Mouse (Mus musculus) layer of hippocampus, adult 9-11 months (tissue): ENCODE data around the gene Treml1.

ENCODE experiments used
- DNase-seq: peaks from one replicate; pipeline ENCODE4 v3.0.0; 2022

The Treml1 gene

DNA sequence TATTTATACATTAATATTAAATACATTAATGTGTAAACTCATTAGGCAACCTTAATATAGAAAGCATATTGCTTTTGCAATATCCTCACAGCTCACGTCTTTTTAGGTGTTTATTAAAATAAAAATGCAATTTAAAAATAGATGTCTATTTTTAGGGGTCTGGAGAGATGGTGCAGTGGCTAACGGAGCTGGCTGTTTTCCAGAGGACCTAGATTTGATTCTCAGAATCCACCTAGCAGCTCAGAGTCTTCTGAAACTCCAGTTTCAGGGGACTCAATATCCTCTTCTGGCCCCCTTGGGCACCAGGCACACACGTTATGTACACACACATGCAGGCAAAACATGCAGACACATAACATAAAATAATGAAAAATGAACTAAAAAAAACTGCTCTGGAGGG lies 2.6 kb downstream of the Treml1 start:
- no peak for DNase-seq

DNA sequence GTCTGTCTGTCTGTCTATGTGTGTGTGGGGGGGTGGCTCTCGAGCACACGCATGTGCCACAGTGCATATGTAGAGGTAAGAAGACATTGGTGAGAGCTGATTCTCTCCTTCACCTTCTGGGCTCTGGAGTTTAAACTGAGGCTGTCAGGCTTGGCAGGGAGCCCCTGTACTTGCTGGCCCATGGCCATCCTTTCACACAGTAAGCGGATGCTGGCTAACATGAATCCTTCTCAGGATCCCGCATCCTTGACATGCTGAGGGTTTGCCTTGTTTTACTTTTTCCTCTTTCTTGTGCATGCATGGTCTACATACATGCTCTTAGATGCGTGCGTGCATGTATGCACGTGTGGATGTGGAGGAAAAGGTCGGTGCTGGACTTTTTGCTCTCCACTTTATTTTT lies 3.2 kb downstream of the Treml1 start:
- peak; percentile 18 for DNase-seq

DNA sequence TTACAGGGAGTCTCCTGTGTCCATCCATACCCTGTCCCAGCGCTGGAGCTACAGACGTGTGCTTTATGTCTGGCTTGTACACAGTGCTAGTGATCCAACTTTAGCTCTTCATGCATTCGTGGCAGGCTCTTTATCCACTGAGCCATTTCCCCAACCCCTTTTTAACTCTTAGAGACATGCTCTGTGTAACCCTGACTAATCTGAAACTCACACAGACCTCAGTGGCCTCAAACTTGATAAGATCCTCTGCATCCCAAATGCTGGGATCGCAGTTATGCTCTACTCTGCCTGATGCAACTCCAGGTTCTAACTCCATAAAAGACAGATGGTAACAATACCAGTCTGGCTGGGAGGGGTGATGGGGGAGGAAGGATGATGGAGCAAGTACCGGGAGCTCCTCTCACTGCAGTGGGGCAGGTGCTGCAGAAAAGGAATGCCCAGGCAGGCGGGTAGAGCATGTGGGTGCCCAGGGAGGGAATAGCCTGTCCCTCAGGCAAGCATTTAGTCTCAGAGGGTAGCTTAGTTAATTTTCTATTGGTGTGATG lies 3.8 kb downstream of the Treml1 start:
- DNase-seq, result no peak

DNA sequence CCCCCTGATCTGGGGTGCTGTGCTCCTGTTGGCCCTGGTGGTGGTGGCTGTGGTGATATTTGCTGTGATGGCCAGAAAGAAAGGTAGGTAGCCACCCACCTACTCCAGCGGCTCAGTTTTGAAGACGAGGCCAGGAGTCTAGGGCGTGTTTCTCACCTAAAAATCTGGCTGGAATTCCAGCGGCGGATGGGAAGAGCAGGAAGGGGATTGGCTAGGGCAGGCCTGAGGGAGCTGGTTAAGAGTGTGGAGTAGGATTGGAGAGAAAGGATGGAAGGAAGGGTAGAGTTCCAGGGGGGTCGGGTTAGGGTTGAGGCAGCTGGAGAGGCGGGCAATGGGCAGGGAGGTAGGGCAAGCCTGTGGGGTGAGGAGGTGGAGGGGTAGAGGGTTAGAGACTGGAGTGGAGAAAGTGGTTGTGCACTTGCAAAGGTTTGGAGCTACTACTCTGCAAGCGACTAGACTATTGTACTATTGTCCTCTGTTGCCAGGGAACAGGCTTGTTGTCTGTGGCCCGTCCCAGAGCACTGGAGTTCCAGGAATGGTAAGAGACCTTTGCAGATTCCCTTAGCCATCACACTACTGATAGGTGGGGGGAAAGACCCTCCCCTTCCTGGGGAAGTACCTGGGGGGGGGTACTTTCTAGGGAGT lies 5.9 kb downstream of the Treml1 start:
- no peak for DNase-seq

DNA sequence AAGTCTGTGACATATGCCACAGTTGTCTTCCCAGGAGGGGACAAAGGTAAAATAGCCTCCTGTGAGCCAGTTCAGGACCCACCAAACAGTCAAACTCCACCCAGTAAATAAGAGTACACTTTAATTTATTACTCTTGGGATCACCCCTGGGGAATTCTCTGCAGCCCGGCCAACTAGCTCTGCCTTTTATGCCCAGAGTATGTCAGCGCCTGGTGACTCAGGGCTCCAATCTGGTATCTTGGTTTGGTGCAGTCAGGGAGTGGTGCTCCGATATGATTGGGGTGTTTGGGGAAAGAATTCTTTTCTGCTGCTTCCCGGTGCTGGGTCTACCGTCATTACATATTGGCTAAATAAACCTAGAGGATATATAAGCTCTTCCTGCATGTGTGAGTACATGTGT lies 7.1 kb downstream of the Treml1 start:
- DNase-seq, result no peak

DNA sequence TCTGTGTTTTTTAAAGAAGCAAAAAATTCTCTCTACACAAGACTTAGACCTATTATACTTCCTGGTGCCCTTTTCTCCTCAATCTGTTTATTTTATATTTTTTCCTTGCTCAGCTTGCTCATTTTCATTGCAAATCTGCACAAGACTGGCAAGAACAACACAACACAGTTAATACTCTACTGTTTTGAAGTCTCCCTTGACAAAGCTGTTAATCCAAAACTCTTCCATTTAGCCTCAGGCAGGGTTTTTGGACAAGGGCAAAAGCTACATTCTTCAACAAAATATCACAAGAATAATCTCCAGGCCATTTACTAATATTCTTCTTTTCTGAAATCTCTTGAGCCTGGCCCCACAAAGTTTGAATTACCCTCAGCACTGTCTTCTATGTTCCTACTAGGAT lies 11.9 kb downstream of the Treml1 start:
- no peak for DNase-seq

DNA sequence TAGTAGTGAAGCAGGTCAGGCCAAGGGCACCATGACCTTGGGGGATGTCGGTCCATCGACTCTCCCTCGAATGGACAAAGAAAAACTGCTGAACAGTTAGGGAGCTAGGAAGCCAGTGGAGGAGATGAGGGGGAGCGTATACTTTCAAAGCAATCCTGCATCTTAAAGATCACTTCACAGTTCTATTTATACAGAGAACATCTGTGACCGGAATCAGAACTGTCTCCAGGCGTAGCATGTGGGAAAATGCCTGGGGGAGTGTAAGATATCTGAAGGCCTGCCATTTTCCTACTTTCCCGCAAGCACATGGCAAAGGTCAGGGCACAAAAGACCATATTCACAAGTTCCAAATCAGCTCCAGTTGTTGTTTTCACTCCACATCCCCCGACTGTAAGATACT lies 13.3 kb downstream of the Treml1 start:
- DNase-seq, result peak; percentile 38

DNA sequence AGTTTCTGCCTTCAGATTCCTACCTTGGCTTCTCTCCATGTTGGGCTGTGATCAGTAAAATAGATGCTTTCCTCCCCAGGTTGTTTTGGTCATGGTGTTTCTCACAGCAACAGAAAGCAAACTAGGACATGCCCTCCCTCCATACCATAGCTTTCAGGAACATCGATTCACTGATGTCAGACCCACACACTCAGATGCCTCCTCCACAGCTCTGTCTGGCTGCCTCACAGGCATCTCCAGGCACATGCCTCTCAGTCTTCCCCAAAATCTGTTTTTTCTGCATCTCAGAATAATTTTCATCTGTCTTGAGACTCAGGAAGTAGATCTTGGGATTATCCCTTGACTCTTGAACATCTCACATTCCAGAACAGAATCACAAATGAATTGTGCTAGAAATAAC lies 16.4 kb downstream of the Treml1 start:
- DNase-seq, result no peak

DNA sequence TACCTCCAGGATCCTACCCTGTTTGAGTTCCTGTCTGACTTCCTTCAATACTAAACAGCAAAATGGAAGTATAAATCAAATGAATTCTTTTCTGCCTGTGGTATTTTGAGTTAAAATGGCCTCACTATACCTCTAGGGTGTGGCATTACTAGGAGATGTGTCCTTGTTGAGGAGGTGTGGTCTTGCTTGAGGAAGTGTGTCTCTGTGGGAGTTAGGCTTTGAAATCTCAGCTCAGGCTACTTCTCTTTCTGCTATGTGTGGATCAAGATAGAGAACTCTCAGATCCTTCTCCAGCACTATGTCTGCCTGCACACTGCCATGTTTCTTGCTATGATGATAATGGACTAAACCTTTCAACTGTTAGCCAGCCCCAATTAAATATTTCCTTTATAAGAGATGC lies 19.3 kb downstream of the Treml1 start:
- DNase-seq, result no peak

DNA sequence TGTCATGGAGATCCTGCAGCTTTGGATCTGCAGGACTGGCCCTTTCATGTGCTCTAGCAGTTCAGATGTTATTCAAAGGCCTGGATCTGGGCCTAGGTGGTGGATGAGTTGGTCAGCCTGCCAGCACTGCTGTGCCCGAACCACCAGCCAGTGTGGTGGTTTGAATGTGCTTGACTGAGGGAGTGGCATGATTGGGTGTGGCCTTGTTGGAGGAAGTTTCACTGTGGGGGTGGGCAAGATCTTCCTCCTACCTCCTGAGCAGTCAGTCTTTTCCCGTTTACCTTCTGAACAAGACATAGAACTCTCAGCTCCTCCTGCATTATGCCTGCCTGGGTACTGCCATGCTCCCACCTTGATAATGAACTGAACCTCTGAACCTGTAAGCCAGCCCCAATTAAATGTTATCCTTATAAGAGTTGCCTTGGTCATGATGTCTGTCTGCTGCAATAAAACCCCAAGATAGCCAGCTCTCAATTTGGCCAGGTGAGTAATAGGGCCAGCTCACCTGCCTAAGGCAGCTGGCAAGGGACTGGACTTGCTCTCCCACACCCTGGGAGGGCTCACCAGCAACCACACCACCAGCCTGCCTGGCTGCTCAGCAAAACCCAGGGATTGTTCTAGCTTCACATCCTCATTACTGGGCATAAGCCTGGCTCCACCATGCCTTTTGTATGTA lies 26.2 kb downstream of the Treml1 start:
- no peak for DNase-seq

DNA sequence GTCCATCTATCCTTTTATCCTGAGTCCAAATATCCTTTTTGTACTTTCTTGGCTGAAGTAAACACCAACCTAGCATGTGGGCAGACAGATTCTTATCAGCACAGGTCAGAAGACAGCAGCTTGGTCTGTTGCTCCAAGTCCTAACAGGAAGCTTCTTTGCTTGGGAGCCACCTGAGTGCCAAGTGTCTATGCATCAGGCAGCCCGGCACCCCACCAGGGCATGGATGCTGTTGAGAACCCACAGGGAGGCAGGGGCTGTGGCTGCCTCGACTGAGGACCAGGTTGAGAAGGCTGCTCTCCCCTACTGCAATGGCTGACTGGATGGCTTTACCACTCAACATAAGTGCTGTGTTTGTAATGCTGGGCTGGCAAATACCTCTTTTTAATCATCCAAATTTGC lies 28.9 kb downstream of the Treml1 start:
- no peak for DNase-seq

DNA sequence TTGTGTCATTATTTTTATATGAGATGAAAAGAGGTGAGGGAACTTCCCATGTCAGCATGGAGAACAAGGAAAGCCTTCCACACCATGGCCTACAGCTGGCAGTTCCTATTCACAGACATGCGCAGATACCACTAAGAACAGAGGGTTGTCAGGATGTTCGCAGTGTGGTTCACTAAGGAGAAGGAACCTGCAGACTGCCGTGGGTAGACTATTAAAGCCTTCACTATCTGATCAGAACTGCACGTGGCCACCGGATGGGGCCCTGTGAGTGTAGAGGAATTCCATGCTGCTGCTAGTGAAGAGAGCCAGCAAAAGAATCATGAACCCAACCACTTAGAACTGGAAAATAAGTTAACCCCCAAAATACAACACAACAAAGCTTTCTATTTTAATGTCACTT lies 29.7 kb downstream of the Treml1 start:
- no peak for DNase-seq

DNA sequence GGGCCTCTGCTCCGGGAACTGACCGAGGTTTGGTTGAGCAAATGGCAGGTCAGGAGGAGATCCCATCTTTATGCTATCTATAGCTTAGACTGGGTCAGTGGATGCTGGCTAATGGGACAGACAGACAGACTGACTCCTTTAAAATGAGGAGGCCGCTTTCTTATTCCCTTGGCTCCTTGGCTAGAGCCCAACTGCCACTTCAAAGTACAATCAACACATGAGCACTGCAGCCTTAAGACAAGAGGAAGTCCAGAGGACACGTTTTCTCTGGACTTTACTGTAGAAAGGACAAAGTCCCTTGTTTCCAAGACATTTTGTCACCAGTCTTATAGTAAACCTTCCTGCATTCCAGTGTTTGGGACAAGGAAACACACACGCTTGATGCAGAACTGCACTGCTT lies 31.7 kb downstream of the Treml1 start:
- DNase-seq, result no peak

DNA sequence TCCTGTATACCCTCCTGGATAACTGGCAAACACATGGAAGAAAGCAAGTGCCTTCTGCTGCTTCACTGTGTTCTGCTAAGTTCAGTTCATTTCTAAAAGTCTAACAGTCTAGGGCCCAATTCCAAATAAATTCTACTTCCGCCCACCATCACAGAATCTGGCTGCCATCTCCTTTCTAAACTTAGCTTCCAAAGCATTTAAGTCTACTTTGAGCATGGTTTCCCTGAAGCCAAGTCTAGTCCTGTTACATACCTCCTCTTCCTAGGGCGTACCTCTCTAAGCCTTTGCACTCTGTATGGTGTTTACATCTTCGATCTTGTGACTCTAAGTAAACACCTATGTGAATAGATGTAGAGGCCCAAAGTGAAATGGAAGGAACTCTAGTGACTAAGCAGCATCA lies 32.9 kb downstream of the Treml1 start:
- peak; percentile 62 for DNase-seq

DNA sequence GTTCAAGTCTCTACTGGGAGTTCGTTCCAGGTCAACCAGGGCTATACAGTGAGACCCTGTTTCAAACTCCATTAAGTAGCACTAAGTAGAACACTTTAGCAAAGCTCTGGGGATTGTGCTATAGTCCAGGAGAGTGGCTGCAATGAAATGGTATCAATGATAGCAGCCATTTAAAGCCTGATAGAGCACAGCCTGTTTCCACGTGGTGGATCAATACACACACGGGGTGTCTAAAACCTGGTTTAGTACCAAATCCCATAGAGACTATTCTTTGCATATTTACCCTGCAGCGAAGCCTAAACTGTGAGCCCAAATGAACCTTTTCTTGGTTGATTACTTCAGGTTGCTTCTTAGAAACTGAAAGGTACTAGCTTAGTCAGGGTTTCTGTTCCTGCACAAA lies 42.0 kb downstream of the Treml1 start:
- no peak for DNase-seq

DNA sequence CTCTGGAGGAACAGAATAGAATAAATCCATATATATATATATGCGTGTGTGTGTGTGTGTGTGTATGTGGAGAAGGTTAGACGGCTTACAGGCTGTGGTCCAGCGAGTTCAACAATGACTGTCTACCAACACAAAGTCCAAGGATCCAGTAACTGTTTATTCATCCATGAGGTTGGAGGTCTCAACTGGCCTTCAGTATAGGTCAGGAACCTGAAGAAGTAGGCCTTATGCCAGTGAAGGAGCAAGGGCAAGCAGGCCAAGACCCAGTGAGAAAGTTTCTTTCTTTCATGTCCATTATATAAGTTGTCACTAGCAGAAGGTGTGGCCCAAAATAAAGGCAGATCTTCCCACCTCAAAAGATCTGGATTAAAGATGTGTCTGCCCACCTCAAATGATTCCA lies 43.0 kb downstream of the Treml1 start:
- no peak for DNase-seq

DNA sequence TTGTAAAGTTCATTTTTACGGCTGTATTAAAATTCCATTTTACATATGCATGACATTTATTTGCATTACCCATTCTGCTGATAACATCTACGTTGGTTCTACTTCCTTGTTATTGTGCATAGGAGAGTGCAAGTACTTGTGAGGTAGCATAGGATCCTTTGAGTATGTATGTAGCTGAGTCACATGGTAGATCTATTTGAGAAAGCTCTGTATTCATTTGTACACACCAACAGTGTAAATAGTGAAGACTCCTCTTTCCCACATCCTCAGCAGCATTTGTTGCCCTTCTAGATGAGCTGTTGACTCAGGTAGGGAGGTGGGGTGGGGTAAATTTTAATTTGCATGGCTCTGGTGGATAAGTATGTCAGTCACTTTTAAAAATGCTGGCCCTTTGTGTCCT lies 44.1 kb downstream of the Treml1 start:
- DNase-seq, result no peak

DNA sequence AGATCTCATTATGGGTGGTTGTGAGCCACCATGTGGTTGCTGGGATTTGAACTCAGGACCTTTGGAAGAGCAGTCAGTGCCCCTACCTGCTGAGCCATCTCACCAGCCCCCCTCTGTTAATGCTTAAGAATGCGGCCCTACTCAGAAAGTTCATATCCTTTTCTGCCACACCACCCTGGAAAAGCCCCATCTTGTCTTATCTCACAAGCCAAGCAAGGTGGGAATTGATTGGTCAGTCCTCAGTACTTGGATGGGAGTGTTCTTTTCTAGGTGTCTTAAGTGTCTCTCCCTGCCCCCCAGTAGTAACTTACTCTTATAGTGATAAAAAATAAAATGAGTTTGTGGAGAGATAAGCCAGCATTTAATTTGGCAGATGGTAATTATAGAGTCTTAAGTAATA lies 45.0 kb downstream of the Treml1 start:
- no peak for DNase-seq

DNA sequence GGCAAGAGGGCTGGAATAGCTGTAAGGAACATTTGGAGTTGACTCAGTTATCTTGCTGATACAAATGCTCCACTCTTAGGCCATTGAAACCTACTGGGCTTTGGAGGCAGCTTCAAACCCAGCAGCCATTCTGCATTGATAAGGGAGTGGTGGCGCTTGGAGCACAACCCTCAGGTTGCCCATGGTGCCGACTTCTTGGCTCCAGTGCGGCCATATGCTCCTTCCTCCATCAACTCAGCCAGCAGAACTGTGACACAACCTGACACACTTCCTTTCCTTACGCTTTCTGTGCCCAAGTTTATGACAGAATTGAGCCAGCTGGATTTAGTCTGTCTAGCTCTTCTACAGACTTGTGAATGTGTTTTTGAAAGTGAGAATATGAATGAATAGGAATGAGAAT lies 47.4 kb downstream of the Treml1 start:
- no peak for DNase-seq

DNA sequence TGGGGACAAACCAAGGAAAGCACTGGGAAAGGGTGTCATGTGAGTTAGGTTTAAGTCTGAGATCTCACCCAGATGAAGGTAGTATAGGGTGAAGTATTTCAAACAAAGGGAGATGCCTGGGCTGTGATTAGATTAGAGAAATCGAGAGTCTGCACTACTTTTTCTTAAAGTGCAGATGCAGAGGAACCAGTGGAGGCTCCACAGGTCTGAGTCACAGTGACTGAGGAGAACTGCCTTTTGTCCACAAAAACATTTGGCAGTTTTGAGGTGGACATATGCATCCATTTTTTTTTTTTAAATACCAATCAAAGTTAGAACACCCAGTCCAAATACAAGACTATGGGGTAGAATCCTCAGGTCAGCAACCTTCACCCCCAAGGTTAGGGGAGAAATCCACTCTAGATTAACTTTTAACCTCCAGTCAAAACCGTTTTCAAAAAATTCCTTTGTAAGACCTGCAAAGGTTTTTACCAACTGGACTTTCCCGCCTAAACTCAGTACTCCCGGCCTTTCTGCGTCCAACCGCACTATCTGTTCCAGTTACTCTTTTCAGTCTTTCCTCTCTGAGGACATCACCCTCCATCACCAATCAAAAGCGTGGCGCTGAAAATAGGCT lies 48.3 kb downstream of the Treml1 start:
- DNase-seq, result no peak

DNA sequence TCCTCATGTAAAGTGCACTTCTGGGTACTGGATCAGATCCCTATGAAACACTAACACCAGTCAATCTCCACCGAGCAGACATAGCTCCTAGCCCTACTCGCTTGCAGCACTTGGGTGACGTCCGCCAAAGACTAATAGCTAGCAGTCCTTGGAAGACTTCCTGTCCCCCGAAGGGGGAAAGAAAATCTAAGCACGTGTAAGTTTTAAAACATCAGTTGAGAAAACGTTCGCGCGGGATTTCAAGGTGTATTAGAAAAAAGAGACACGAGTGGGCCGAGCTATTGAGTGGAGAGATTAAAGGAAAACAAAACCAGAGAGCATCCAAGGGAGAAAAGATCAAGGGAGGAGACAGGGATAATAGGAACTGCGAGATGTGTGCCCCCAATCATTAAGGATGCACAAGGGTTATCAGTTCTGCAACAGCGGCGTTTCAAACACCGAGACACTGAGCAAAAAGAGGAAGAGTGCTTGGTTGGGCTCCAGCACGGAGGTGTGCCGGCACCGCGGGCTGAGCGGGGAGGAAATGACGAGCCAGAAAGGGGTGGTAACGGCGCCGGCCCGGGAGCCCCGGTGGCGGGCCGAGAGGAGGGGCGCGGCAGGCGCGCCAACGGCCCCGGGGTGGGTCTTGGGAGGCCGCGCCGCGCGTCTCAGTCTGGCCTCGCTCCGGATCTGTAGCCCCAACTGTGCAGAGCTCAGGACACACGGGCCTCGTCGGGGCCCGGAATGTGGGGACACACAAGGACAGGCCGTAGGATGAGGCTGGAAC lies 49.0 kb downstream of the Treml1 start:
- DNase-seq, result peak; percentile 80

DNA sequence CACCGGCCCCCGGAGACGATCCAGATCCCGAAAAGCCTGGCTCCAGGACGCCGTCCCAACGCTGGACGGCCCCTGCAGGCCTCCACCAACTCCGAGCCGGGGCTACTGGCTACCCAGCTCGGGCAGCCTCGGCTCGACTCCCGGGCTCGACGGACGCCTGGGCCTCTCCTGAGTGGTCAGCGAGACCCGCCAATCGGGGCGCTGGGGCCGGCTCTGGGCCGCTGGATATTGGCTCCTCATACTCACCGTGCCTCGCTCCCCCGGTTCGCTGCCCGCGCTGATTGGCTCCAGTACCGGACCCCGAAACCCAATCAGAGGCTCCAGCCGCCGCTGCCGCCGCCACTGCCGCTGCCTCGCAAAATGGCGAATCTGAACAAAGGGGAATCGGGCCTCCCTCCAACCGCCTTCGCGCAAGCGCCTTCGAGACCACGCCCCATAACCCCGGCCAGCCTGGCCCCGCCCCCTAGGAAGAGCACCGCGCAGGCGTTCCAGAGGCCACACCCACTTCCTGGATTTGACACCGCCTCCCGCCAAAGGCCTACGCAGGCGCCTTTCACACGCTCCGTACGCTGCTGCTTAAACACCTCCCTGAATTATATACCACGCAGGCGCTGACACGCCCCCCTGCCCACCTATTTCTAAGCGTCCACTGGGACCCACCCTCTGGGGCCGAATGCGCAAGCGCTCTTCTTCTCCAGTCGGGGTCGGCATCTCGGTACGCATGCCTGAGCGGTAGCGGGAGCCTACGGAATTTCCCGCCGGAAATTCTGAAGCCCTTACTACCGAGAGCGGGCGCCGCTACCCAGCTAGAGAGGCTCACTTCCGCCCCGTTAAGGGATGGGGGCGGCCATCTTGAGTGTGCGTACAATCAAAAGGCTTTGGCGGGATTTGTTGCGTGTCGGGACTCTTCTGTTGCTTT lies 49.9 kb downstream of the Treml1 start, which contains the start of the genes Nfya and Oard1:
Gene Nfya, minus strand, starts transcription at position 527 of the 919 bp plus-strand sequence.
Gene Oard1, plus strand, starts transcription at position 635 of the 919 bp plus-strand sequence.
- peak; percentile 100 for DNase-seq
